Mouse (Mus musculus): Measurements from ENCODE around the gene Micall1. TPM values are rescaled to one million over a fixed set of nuclear protein-coding genes. Genes with fewer than 3 reads are reported as not detected.

The Micall1 gene
- polyA plus RNA-seq, 1 experiment from 2014 or later = 5.2 TPM

- Histone ChIP-seq H3K4me3 (ENCODE audit: low read length) (no peak overlapping the region), H3K36me3 (ENCODE audit: control insufficient read depth, insufficient read depth, low read length) (peaks cover 15% of the 10 kb centered on the region; the same call in 1 of the 2 replicates), H3K27me3 (replicated peaks; ENCODE audit: control insufficient read depth, insufficient read depth, low read length) (no peaks in the 10 kb centered on the region), H3K9ac (ENCODE audit: low read depth, low read length) (no peak overlapping the region), H3K4me2 (ENCODE audit: low read depth, low read length) (no peak overlapping the region), H3K27ac (ENCODE audit: low read length) (peak overlapping the region; percentile 29; the same call in 1 of the 2 replicates), H3K9me3 (ENCODE audit: control insufficient read depth, low read length) (no peaks in the 10 kb centered on the region), H3K4me1 (ENCODE audit: control insufficient read depth, insufficient read depth, low read length) (peaks cover 20% of the 10 kb centered on the region)
- WGBS = 81% methylated on average over 7 of the region's 7 CpGs
- ATAC-seq = no peak
Observed at GRCm38 (mm10) chr15:79145522-79145921, 36.8 kb downstream of the Micall1 start.

GRCm38 (mm10) chr15:79148533-79148932 lies 39.8 kb downstream of the Micall1 start:
- H3K9me3 ChIP-seq (ENCODE audit: control insufficient read depth, low read length) = no peaks in the 10 kb centered on the region
- H3K4me1 ChIP-seq (ENCODE audit: control insufficient read depth, insufficient read depth, low read length) = peaks cover 5% of the 10 kb centered on the region
- no peak overlapping the region for H3K27ac ChIP-seq (ENCODE audit: low read length)
- WGBS = 49% methylated on average over 7 of the region's 7 CpGs
- H3K9ac ChIP-seq (ENCODE audit: low read depth, low read length) = no peak overlapping the region
- H3K27me3 ChIP-seq (replicated peaks; ENCODE audit: control insufficient read depth, insufficient read depth, low read length) = no peaks in the 10 kb centered on the region
- no peak overlapping the region for H3K4me2 ChIP-seq (ENCODE audit: low read depth, low read length)
- peaks cover 22% of the 10 kb centered on the region for H3K36me3 ChIP-seq (ENCODE audit: control insufficient read depth, insufficient read depth, low read length)
- H3K4me3 ChIP-seq (ENCODE audit: low read length) = no peak overlapping the region
- ATAC-seq = peak; percentile 45

- no peaks in the 10 kb centered on the region for H3K9me3 ChIP-seq (ENCODE audit: control insufficient read depth, low read length)
- H3K4me3 ChIP-seq (ENCODE audit: low read length) = no peak overlapping the region
- no peak for ATAC-seq
- H3K4me1 ChIP-seq (ENCODE audit: control insufficient read depth, insufficient read depth, low read length) = no peaks in the 10 kb centered on the region; the same call in 1 of the 2 replicates
- H3K4me2 ChIP-seq (ENCODE audit: low read depth, low read length) = no peak overlapping the region
- H3K27ac ChIP-seq (ENCODE audit: low read length) = 0 out of 2 replicates have a peak overlapping the region, but pooled peaks have one; percentile 14
- 79% methylated on average over 8 of the region's 8 CpGs for WGBS
- H3K36me3 ChIP-seq (ENCODE audit: control insufficient read depth, insufficient read depth, low read length) = peaks cover 20% of the 10 kb centered on the region
- H3K9ac ChIP-seq (ENCODE audit: low read depth, low read length) = 0 out of 2 replicates have a peak overlapping the region, but pooled peaks have one; percentile 3
- H3K27me3 ChIP-seq (replicated peaks; ENCODE audit: control insufficient read depth, insufficient read depth, low read length) = no peaks in the 10 kb centered on the region; the same call in 1 of the 2 replicates
Observed at GRCm38 (mm10) chr15:79151881-79152280, 43.2 kb downstream of the Micall1 start.

DNA sequence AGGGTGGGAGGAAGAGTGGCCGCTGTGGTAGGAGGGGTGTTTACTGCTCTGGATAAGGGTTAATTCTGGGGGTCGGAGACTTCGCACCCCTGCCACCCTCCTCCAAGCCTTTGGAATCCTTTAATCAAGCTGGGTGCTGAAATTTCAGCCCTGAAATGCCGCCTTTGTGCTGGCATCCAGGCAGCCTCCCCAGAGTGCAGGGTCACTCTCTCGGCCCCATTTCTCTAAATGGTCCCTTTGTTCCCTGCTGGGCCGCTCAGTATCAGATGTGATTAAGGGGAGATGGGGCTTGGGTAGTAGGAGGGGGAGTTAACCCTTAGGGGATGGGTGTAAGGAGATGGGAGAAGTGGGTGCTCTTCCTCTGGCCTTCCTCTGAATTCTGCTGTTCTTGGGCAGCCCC lies 44.0 kb downstream of the Micall1 start:
- no peak for ATAC-seq
- no peak overlapping the region for H3K27ac ChIP-seq (ENCODE audit: low read length)
- no peaks in the 10 kb centered on the region; the same call in 1 of the 2 replicates for H3K27me3 ChIP-seq (replicated peaks; ENCODE audit: control insufficient read depth, insufficient read depth, low read length)
- WGBS = 55% methylated on average over 6 of the region's 6 CpGs
- no peaks in the 10 kb centered on the region for H3K9me3 ChIP-seq (ENCODE audit: control insufficient read depth, low read length)
- peaks cover 14% of the 10 kb centered on the region; the same call in 1 of the 2 replicates for H3K36me3 ChIP-seq (ENCODE audit: control insufficient read depth, insufficient read depth, low read length)
- H3K4me2 ChIP-seq (ENCODE audit: low read depth, low read length) = no peak overlapping the region
- H3K9ac ChIP-seq (ENCODE audit: low read depth, low read length) = no peak overlapping the region
- no peak overlapping the region for H3K4me3 ChIP-seq (ENCODE audit: low read length)
- no peaks in the 10 kb centered on the region; the same call in 1 of the 2 replicates for H3K4me1 ChIP-seq (ENCODE audit: control insufficient read depth, insufficient read depth, low read length)

DNA sequence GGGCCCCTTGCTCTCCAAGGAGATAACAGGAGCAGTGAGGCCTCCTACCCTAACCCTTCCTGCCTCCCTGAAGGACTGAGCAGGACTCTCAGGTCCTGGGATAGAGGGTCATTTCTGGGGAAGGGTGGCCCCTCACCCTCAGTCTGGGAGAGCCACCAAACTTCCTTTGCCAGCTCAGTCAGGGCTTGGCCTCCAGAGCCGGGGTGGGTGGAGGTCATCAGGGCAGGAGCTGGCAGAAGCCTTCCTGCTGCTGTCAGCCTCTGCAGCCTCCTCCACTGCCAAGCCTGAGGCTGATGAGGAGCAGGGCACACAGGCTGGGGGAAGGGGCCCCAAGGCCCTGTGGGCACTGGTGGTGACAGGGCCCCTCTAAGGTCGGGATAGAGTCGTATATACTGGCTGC lies 46.9 kb downstream of the Micall1 start:
- peak; percentile 50; the same call in 1 of the 2 replicates for ATAC-seq
- Histone ChIP-seq H3K27ac (ENCODE audit: low read length) (no peak overlapping the region), H3K4me3 (ENCODE audit: low read length) (no peak overlapping the region), H3K4me2 (ENCODE audit: low read depth, low read length) (no peak overlapping the region), H3K9ac (ENCODE audit: low read depth, low read length) (no peak overlapping the region), H3K9me3 (ENCODE audit: control insufficient read depth, low read length) (no peaks in the 10 kb centered on the region), H3K4me1 (ENCODE audit: control insufficient read depth, insufficient read depth, low read length) (no peaks in the 10 kb centered on the region; the same call in 1 of the 2 replicates), H3K27me3 (replicated peaks; ENCODE audit: control insufficient read depth, insufficient read depth, low read length) (peaks cover 7% of the 10 kb centered on the region), H3K36me3 (ENCODE audit: control insufficient read depth, insufficient read depth, low read length) (peaks cover 7% of the 10 kb centered on the region; the same call in 1 of the 2 replicates)
- 37% methylated on average over 3 of the region's 3 CpGs for WGBS

DNA sequence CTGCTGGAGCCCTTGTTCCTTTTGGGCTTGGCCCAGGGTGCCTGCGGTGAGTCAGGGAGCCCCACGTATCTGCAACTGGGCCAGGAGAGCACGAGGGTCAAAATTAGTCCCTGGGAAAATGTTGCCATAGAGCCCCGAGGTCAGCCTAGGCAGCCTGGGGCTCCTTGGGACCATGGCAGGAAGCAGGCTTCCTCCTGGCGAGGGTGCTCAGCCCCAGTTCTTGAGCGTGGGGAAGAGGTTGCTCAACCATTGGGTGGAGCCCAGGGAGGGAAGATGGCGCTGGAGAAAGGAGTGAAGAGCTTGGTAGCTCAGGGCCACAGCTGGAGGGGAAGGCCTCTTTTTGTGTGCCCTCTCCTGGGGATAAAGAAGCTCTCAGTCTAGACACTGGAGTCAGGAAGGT lies 53.6 kb downstream of the Micall1 start:
- Histone ChIP-seq H3K36me3 (ENCODE audit: control insufficient read depth, insufficient read depth, low read length) (no peaks in the 10 kb centered on the region), H3K27ac (ENCODE audit: low read length) (no peak overlapping the region), H3K9me3 (ENCODE audit: control insufficient read depth, low read length) (no peaks in the 10 kb centered on the region), H3K4me3 (ENCODE audit: low read length) (peak overlapping the region; percentile 27), H3K9ac (ENCODE audit: low read depth, low read length) (no peak overlapping the region), H3K4me1 (ENCODE audit: control insufficient read depth, insufficient read depth, low read length) (peaks cover 3% of the 10 kb centered on the region; the same call in 1 of the 2 replicates), H3K4me2 (ENCODE audit: low read depth, low read length) (no peak overlapping the region), H3K27me3 (replicated peaks; ENCODE audit: control insufficient read depth, insufficient read depth, low read length) (peaks cover 56% of the 10 kb centered on the region)
- WGBS = 72% methylated on average over 7 of the region's 7 CpGs
- no peak for ATAC-seq

DNA sequence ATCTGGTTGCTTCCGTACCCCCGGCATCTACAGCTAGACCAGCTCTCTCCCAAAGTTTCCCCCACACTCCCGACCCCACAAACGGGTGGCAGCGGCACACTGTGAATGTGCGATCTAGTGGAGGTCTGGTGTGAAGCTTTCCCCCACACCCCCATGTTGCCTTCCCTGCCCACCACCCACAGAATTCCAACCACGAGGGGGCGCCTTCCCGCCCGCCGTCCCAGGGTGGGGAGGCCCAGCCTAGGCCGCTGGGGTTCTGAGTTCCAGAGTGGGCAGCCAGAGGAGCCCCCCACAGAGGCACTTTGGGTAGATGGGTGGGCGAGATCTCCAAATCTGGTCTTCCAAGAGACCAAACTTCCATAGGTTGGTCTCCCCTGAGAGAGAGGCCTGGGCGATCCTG lies 54.1 kb downstream of the Micall1 start:
- Histone ChIP-seq H3K27me3 (replicated peaks; ENCODE audit: control insufficient read depth, insufficient read depth, low read length) (peaks cover 56% of the 10 kb centered on the region), H3K4me2 (ENCODE audit: low read depth, low read length) (no peak overlapping the region), H3K4me1 (ENCODE audit: control insufficient read depth, insufficient read depth, low read length) (peaks cover 3% of the 10 kb centered on the region; the same call in 1 of the 2 replicates), H3K4me3 (ENCODE audit: low read length) (peak overlapping the region; percentile 27), H3K36me3 (ENCODE audit: control insufficient read depth, insufficient read depth, low read length) (no peaks in the 10 kb centered on the region), H3K9me3 (ENCODE audit: control insufficient read depth, low read length) (no peaks in the 10 kb centered on the region), H3K9ac (ENCODE audit: low read depth, low read length) (no peak overlapping the region), H3K27ac (ENCODE audit: low read length) (no peak overlapping the region)
- ATAC-seq = no peak
- WGBS = 40% methylated on average over 14 of the region's 14 CpGs

DNA sequence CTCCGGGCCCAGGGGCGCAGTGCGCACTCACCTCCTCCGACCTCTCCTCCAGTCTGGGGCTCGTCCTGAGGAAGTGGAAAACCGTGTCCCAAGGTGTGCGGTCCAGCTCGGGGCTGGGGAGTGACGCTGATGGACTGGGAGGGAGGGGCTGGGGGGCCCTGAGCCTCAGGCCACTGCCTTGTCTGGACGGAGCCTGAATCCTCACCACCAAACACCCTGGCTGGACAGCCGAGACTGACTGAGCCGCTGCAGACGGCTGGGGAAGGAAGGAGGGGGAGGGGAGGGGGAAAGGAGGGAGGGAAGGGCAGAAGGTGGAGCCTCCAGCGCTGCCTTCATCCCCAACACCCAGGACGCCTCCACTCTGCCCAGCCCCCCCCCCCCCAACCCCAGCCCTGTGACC lies 55.6 kb downstream of the Micall1 start:
- Histone ChIP-seq H3K9me3 (ENCODE audit: control insufficient read depth, low read length) (no peaks in the 10 kb centered on the region), H3K36me3 (ENCODE audit: control insufficient read depth, insufficient read depth, low read length) (no peaks in the 10 kb centered on the region), H3K9ac (ENCODE audit: low read depth, low read length) (no peak overlapping the region), H3K4me1 (ENCODE audit: control insufficient read depth, insufficient read depth, low read length) (peaks cover 3% of the 10 kb centered on the region; the same call in 1 of the 2 replicates), H3K27me3 (replicated peaks; ENCODE audit: control insufficient read depth, insufficient read depth, low read length) (peaks cover 56% of the 10 kb centered on the region), H3K4me2 (ENCODE audit: low read depth, low read length) (no peak overlapping the region), H3K27ac (ENCODE audit: low read length) (no peak overlapping the region), H3K4me3 (ENCODE audit: low read length) (peak overlapping the region; percentile 21; the same call in 1 of the 2 replicates)
- ATAC-seq = peak; percentile 41; the same call in 1 of the 2 replicates
- 5% methylated on average over 14 of the region's 15 CpGs for WGBS

- Histone ChIP-seq H3K36me3 (ENCODE audit: control insufficient read depth, insufficient read depth, low read length) (no peaks in the 10 kb centered on the region), H3K27me3 (replicated peaks; ENCODE audit: control insufficient read depth, insufficient read depth, low read length) (peaks cover 52% of the 10 kb centered on the region), H3K9me3 (ENCODE audit: control insufficient read depth, low read length) (no peaks in the 10 kb centered on the region), H3K27ac (ENCODE audit: low read length) (no peak within 1 kb of the TSS), H3K4me1 (ENCODE audit: control insufficient read depth, insufficient read depth, low read length) (peaks cover 3% of the 10 kb centered on the region; the same call in 1 of the 2 replicates), H3K4me2 (ENCODE audit: low read depth, low read length) (no peak within 1 kb of the TSS), H3K4me3 (ENCODE audit: low read length) (peak within 1 kb of the TSS; percentile 21; the same call in 1 of the 2 replicates), H3K9ac (ENCODE audit: low read depth, low read length) (no peak within 1 kb of the TSS)
- no peak for ATAC-seq
- 55% methylated on average over 5 of the region's 5 CpGs for WGBS
Observed at GRCm38 (mm10) chr15:79165140-79165539, 56.4 kb downstream of the Micall1 start, which contains the start of gene Sox10. Gene Sox10, minus strand, starts transcription at chr15:79165240.
